Mouse (Mus musculus): ENCODE measurements around the gene Rsbn1. TPM values are rescaled to one million over a fixed set of nuclear protein-coding genes. Genes with fewer than 3 reads are reported as not detected.

Gene Rsbn1
- polyA plus RNA-seq, 1 experiment from 2014 or later = 15.1 TPM

DNA sequence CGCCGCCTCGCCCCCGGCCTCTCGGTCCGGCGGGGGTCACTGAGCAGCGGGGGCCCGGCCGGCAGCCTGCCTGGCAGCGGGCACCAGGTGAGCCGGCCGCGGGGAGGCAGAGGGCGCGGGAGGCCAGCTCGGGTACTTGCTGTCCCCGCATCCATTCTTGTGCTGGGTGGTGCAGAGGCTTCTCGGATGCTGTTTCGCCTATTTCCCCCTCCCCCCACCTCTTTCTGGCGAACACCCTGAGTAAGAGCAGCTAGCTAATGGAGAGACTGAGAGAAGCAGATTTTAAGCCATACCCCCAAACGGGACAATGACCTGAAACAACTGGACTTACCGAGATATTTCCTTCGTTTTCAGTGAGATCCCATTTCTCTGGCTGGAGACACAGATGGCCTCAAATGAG lies 54.8 kb downstream of the Rsbn1 start:
- Histone ChIP-seq H3K4me1 (peaks cover 19% of the 10 kb centered on the region), H3K9me3 (replicated peaks) (no peaks in the 10 kb centered on the region), H3K36me3 (peaks cover 47% of the 10 kb centered on the region), H3K27me3 (ENCODE audit: low read depth, poor library complexity, severe bottlenecking) (no peaks in the 10 kb centered on the region), H3K27ac (peak overlapping the region; percentile 96), H3K4me3 (peak overlapping the region; percentile 88)
- WGBS = under 1% methylated on average over 24 of the region's 24 CpGs
- no peak for DNase-seq (ENCODE audit: low spot score)

GRCm38 (mm10) chr3:103971157-103971556 lies 57.2 kb downstream of the Rsbn1 start:
- no peaks in the 10 kb centered on the region for H3K27me3 ChIP-seq (ENCODE audit: low read depth, poor library complexity, severe bottlenecking)
- DNase-seq (ENCODE audit: low spot score) = no peak
- H3K27ac ChIP-seq = no peak overlapping the region
- peaks cover 40% of the 10 kb centered on the region for H3K36me3 ChIP-seq
- H3K9me3 ChIP-seq (replicated peaks) = no peaks in the 10 kb centered on the region
- peaks cover 19% of the 10 kb centered on the region for H3K4me1 ChIP-seq
- H3K4me3 ChIP-seq = no peak overlapping the region
- 94% methylated on average over 2 of the region's 2 CpGs for WGBS

DNA sequence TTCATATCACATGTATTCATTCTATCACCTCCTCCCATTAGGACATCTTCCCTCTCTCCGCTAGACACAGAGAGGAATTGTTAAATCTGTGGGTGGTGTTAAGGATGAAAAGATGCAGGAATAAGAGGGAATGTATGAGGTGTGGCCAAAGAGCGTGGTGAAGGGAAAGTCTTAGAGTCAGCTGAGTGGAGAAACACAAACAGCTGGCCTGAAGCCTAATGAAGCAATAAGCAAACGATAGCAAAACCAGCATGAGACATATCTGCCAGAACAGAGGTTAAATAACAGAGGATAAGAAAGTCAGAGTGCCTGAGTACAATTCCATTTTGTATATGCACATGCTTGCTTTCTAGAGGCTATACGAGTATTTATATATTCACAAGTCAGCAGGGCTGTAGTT lies 70.6 kb downstream of the Rsbn1 start:
- 95% methylated on average over 4 of the region's 4 CpGs for WGBS
- DNase-seq (ENCODE audit: low spot score) = no peak
- Histone ChIP-seq H3K27me3 (ENCODE audit: low read depth, poor library complexity, severe bottlenecking) (no peaks in the 10 kb centered on the region), H3K36me3 (peaks cover 71% of the 10 kb centered on the region), H3K4me1 (no peaks in the 10 kb centered on the region), H3K27ac (no peak overlapping the region), H3K4me3 (no peak overlapping the region), H3K9me3 (replicated peaks) (no peaks in the 10 kb centered on the region)

DNA sequence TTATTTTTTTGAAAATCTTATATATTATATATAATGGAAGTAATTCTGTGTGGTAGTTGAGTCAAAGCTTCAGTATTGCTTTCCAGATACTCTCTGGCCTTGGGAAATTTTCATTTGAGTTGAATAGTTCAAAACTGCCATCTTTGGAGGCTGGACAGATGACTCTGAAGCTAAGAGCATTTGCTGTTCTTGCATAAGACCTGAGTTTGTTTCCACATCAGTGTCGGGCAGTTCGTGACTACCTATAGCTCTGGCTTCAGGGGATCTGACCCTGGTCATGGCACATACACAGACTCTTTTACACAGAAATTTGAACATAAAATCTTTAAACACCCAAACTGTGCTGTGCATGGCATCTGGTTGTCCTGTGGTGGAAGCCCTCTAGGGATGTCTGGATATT lies 71.3 kb downstream of the Rsbn1 start:
- Histone ChIP-seq H3K9me3 (replicated peaks) (no peaks in the 10 kb centered on the region), H3K4me3 (no peak overlapping the region), H3K4me1 (no peaks in the 10 kb centered on the region), H3K36me3 (peaks cover 74% of the 10 kb centered on the region), H3K27me3 (ENCODE audit: low read depth, poor library complexity, severe bottlenecking) (no peaks in the 10 kb centered on the region), H3K27ac (no peak overlapping the region)
- 91% methylated on average over 2 of the region's 2 CpGs for WGBS
- no peak for DNase-seq (ENCODE audit: low spot score)

DNA sequence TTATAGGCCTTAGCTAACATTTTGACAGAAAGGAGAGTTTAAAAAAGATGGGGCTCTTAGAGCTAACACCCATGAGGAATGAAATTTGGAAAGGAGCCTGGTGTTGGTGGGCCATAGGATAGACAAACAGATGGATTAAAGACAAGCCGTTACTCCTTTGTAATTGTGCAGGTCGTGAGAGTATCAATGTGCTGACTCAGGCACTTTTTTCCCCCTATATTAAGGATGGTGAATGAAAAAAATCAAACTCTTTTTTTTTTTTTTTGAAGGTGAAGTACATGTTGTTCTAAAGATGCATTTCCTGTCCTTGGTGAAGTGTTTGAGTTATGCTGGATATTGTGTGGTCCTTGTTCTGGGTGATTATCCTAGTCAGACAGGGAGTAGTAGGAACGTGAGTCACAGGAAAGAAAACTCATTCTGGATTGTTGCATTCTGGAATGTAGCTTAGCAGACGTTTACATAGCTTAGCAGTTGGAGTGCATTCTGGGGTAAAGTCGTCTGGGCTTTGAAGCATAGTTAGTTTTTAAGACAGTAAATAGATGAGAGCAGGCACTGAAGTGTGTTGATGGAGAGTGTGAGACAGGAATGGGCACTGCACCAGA lies 74.0 kb downstream of the Rsbn1 start:
- no peaks in the 10 kb centered on the region for H3K9me3 ChIP-seq (replicated peaks)
- 77% methylated on average over 5 of the region's 5 CpGs for WGBS
- no peaks in the 10 kb centered on the region for H3K27me3 ChIP-seq (ENCODE audit: low read depth, poor library complexity, severe bottlenecking)
- no peak overlapping the region for H3K27ac ChIP-seq
- H3K36me3 ChIP-seq = peaks cover 87% of the 10 kb centered on the region
- H3K4me3 ChIP-seq = no peak overlapping the region
- no peak for DNase-seq (ENCODE audit: low spot score)
- no peaks in the 10 kb centered on the region for H3K4me1 ChIP-seq

- no peak overlapping the region for H3K4me3 ChIP-seq
- H3K27ac ChIP-seq = no peak overlapping the region
- H3K4me1 ChIP-seq = no peaks in the 10 kb centered on the region
- no peaks in the 10 kb centered on the region for H3K27me3 ChIP-seq (ENCODE audit: low read depth, poor library complexity, severe bottlenecking)
- no peaks in the 10 kb centered on the region for H3K9me3 ChIP-seq (replicated peaks)
- H3K36me3 ChIP-seq = peaks cover 86% of the 10 kb centered on the region
- 92% methylated on average over 4 of the region's 4 CpGs for WGBS
- DNase-seq (ENCODE audit: low spot score) = no peak
Observed at GRCm38 (mm10) chr3:103989352-103989751, 75.4 kb downstream of the Rsbn1 start.

- Histone ChIP-seq H3K4me1 (no peaks in the 10 kb centered on the region), H3K36me3 (peaks cover 88% of the 10 kb centered on the region), H3K9me3 (replicated peaks) (no peaks in the 10 kb centered on the region), H3K4me3 (no peak overlapping the region), H3K27me3 (ENCODE audit: low read depth, poor library complexity, severe bottlenecking) (no peaks in the 10 kb centered on the region), H3K27ac (no peak overlapping the region)
- 97% methylated on average over 3 of the region's 3 CpGs for WGBS
- DNase-seq (ENCODE audit: low spot score) = no peak
Observed at GRCm38 (mm10) chr3:103991271-103991670, 77.4 kb downstream of the Rsbn1 start.

DNA sequence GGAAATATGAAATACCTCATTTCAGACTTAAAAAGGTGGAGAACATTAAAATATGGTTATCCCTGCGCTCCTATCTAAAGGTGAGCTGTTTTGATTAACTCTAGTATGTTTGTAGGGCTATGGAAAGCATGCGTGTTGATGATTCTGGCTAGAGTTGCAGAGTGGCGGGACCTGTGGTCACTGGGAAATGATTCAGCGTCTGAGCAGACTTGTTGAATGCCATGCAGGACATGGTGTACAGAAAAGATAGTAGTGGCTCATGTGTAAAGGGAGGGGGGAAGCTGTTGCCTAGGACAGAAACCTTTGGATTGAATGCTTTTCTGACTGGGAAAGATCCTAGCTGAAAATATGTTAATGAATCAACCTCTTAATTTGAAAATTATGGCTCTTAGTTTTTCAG lies 84.8 kb downstream of the Rsbn1 start:
- WGBS = 92% methylated on average over 4 of the region's 4 CpGs
- Histone ChIP-seq H3K4me3 (no peak overlapping the region), H3K27ac (no peak overlapping the region), H3K36me3 (peaks cover 82% of the 10 kb centered on the region), H3K9me3 (replicated peaks) (no peaks in the 10 kb centered on the region), H3K4me1 (no peaks in the 10 kb centered on the region), H3K27me3 (ENCODE audit: low read depth, poor library complexity, severe bottlenecking) (no peaks in the 10 kb centered on the region)
- no peak for DNase-seq (ENCODE audit: low spot score)

GRCm38 (mm10) chr3:104006896-104007466 lies 93.1 kb downstream of the Rsbn1 start:
- Histone ChIP-seq H3K27me3 (ENCODE audit: low read depth, poor library complexity, severe bottlenecking) (no peaks in the 10 kb centered on the region), H3K4me3 (no peak overlapping the region), H3K4me1 (no peaks in the 10 kb centered on the region), H3K36me3 (peaks cover 61% of the 10 kb centered on the region), H3K9me3 (replicated peaks) (no peaks in the 10 kb centered on the region), H3K27ac (no peak overlapping the region)
- no peak for DNase-seq (ENCODE audit: low spot score)
- 93% methylated on average over 8 of the region's 8 CpGs for WGBS

DNA sequence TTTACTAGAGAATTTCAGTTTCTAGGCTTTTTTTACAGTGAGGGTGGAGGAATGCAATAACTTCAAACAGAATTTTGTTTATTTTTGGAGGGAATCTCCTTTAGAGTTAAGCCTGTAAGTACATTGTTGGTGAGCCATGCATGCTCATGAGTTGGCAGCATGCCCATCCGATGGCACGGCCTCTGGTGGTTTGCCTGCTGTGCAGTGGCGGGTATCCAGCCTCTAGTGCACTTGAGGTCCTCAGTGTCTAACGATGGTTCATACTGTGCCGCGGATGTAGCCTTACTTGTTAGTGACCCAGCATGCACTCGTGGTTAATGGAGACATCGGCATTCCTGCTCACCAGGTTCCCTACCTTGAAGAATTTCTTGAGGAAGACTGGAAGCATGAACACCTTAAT lies 93.6 kb downstream of the Rsbn1 start:
- Histone ChIP-seq H3K36me3 (peaks cover 59% of the 10 kb centered on the region), H3K9me3 (replicated peaks) (no peaks in the 10 kb centered on the region), H3K27me3 (ENCODE audit: low read depth, poor library complexity, severe bottlenecking) (no peaks in the 10 kb centered on the region), H3K4me1 (no peaks in the 10 kb centered on the region), H3K27ac (no peak overlapping the region), H3K4me3 (no peak overlapping the region)
- no peak for DNase-seq (ENCODE audit: low spot score)
- 94% methylated on average over 8 of the region's 8 CpGs for WGBS

GRCm38 (mm10) chr3:104009924-104010662 lies 96.2 kb downstream of the Rsbn1 start:
- Histone ChIP-seq H3K9me3 (replicated peaks) (no peaks in the 10 kb centered on the region), H3K27ac (no peak overlapping the region), H3K27me3 (ENCODE audit: low read depth, poor library complexity, severe bottlenecking) (no peaks in the 10 kb centered on the region), H3K4me1 (no peaks in the 10 kb centered on the region), H3K36me3 (peaks cover 43% of the 10 kb centered on the region), H3K4me3 (no peak overlapping the region)
- 89% methylated on average over 5 of the region's 5 CpGs for WGBS
- no peak for DNase-seq (ENCODE audit: low spot score)

GRCm38 (mm10) chr3:104011972-104012371 lies 98.1 kb downstream of the Rsbn1 start:
- H3K4me3 ChIP-seq = no peak overlapping the region
- H3K27me3 ChIP-seq (ENCODE audit: low read depth, poor library complexity, severe bottlenecking) = no peaks in the 10 kb centered on the region
- H3K9me3 ChIP-seq (replicated peaks) = no peaks in the 10 kb centered on the region
- WGBS = 90% methylated on average over 2 of the region's 2 CpGs
- no peaks in the 10 kb centered on the region for H3K4me1 ChIP-seq
- DNase-seq (ENCODE audit: low spot score) = no peak
- peaks cover 39% of the 10 kb centered on the region for H3K36me3 ChIP-seq
- H3K27ac ChIP-seq = no peak overlapping the region
